Mouse (Mus musculus): ENCODE measurements around the gene Zmat5.

The Zmat5 gene

DNA sequence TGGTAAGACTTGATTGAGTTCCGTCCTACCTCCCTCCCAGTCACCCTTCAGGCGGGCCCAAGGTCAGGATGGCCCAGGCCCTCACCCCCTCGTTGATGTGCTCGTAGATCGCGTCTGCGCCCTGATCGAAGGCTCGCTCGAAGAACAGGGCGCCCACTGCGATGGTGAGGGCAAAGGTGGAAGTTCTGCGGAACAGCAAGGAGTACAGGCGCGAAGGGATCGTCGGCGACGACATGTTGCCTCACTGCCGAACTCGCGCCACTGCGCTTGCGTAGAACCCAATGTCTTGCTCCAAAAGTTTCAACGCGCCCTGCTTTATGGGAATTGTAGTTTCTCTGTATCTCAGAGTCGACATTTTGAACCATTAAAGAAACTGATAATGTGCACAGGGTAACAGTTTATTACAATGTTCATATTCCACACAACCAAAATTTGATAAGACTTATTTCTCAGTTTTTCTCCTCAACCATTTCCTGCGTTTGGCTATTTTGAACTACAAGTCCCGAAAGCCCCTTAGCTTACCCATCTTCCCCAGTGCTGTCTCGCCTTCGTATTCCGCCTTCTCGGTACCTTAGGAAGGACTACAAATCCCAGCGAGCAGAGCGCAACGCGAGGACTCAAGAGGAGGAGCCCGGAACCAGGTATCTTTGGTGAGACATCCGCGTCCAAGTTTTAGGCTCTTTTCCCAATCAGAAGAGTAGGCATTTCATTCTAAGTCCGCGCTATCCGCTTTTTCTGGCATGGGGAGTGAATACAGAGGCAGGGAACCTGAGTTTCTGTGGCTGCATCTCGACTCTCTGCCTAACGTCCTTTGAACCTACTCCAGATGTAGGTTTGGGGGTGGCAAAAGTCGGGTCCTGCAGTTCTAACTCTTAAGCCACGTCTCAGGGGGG, at the start of gene Zmat5, which contains the start of gene Uqcr10:
TSS of gene Zmat5 (plus strand) at position 607 of the 893 bp plus-strand sequence.
TSS of gene Uqcr10 (minus strand) at position 271 of the 893 bp plus-strand sequence.
- peak; percentile 95 for DNase-seq (ENCODE audit: low read depth, low spot score)

GRCm38 (mm10) chr11:4659818-4660217, 44.7 kb upstream of the Zmat5 start:
- DNase-seq (ENCODE audit: low read depth, low spot score) = no peak

DNA sequence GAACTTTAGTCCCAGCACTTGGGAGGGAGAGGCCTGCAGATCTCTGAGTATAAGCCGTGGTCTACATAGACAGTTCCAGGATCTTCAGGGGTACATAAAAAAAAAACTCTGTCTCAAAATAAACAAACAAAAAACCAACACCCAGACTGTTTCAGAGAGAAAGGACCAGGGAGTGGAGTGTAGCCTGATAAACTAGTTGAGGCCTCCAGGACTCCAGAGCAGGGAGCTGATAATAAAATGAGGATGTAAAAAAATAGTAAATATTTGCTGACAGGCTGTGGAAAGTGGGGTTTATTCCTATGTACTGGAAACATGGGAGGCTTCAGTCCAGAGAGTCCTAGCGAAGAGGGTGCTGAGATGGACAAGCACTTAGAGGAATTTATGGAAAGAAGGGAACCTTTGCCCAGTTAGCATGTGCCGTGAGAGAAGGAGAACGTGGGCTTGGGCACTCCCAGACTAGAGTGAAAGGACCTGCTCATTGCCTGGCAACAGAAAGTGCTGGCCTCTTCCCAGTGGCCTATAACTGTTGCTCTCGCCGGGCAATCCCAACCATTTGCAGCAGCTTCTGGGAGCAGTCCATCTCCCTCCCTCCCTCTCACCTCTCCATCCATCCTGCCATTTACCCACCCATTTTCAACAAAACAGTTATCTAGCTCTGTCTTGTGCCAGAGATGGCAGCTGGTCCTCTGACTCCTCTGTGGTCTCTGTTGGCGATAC, 44.0 kb upstream of the Zmat5 start:
- no peak for DNase-seq (ENCODE audit: low read depth, low spot score)

DNA sequence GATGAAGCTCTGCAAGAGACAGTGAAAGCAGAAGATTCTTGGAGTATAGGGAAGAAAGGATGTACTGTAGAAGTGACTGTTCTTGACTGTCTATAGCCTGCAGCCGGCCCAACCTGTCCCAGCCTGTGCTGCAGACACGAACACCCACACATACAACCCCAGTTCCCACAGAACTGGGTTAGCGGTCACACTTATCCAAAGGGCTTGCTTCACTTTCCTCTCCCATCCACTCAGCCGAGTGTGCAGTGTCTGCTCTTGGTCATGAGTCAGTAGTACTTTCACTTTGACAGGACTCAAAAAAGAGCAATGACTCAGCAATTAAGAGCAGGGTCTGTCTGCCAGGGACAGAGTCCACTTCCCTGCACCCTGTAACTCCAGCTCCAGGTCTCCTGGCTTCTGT, 43.2 kb upstream of the Zmat5 start:
- peak; percentile 48 for DNase-seq (ENCODE audit: low read depth, low spot score)

DNA sequence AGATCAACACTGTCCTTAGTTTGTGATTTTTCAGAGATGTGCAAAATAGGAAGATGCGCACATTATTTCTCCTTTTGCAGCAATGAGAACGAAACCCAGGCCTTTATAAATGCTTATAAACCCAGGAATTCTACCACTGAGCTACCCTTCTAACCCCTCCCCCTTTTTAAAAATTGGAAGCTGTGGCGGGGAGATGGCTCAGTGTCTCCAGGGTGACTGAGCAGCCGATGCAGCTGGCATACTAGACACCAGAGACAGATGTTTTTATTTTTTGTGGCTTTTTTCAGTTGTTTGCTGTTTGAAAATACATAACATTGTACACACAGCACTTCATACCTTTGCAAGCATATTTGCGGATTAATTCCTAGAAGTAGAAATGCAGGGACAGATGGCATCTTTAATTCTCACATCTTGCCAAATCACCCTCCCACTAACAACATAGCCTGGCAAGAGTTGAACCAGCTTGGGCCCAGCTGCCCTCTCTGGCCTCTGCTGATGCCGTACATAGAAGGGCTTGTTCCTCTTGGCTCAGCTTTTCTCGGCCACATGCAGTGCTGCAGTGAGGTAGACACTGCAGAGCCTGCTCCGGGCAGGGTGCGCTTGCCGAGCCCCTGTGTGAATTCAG, 42.5 kb upstream of the Zmat5 start:
- DNase-seq (ENCODE audit: low read depth, low spot score) = no peak

- no peak for DNase-seq (ENCODE audit: low read depth, low spot score)
These were observed 42.0 kb upstream of the Zmat5 start for GRCm38 (mm10) chr11:4662496-4662878.

- no peak for DNase-seq (ENCODE audit: low read depth, low spot score)
These were observed 32.7 kb upstream of the Zmat5 start for GRCm38 (mm10) chr11:4671736-4672135.

- DNase-seq (ENCODE audit: low read depth, low spot score) = no peak
These were observed 29.9 kb upstream of the Zmat5 start for GRCm38 (mm10) chr11:4674593-4674992.

DNA sequence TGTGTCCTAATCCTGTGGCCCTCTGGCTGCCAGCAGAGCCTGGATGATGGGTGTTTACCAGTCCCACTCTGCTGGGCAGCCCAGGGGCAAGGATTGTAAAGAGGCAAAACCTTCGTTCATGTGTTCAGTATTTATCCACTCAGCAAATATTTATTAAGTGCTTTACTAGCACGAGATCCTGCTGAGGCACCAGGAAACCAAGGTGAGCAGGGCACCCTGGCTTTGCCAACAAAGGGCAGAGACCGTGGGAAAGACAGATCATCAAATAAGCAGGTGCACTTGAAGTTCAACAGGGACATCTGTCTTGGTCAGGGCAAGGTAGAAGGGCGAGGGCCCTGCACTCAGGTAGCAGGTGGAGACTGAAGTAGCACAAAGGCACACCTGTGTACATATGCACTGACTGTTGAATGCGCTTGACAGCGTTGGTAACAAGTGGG, 29.3 kb upstream of the Zmat5 start:
- no peak for DNase-seq (ENCODE audit: low read depth, low spot score)

DNA sequence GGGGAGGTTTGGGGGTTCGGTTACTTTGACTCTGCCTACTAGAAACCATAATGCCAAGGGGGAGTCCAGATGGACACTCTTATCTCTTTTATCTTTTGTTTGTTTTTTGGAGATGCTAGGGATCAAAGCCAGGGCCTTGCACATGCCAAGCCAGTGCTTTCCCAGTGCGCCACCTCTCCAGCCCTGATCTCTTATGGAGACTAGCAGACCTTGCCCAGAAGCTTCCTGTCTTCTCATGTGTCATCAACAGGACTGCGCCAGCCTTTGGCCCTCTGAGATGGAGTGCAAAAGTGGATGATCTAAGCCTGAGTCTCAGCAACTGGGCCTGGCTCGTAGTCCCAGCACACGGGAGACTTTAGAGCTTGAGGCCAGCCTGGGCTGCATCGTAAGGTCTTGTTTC, 28.8 kb upstream of the Zmat5 start:
- no peak for DNase-seq (ENCODE audit: low read depth, low spot score)

DNA sequence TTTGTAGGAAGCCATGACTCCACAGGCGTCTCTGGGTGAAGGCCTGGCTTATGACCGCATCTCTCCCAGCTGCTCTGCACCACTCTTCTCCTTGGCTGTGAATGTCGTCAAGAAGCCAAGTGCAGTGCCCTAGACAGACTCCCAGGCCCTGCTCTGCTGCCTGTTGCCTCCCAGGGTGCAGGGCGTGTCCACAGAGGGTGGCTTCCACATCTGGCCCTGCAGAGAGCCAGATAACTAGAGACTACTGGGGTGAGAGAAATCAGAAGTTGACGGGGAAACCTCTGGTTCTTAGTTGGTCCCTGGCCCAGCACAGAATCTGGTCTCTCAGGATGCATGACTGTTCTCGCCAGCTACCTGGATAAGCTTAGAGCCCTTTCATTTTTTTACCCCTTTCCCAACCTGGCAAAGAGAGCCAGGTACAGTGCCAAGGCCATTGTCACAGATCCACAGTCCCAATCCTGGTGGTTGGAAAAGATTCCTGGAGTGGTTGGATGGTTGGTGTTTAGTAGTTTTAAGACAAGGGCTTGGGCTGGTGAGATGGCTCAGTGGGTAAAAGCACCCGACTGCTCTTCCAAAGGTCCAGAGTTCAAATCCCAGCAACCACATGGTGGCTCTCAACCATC, 27.1 kb upstream of the Zmat5 start:
- peak; percentile 86 for DNase-seq (ENCODE audit: low read depth, low spot score)

- DNase-seq (ENCODE audit: low read depth, low spot score) = no peak
These were observed 25.6 kb upstream of the Zmat5 start for GRCm38 (mm10) chr11:4678700-4679440.

- no peak for DNase-seq (ENCODE audit: low read depth, low spot score)
These were observed 25.0 kb upstream of the Zmat5 start for GRCm38 (mm10) chr11:4679441-4679832.

- no peak for DNase-seq (ENCODE audit: low read depth, low spot score)
These were observed 24.4 kb upstream of the Zmat5 start for GRCm38 (mm10) chr11:4680126-4680525.

DNA sequence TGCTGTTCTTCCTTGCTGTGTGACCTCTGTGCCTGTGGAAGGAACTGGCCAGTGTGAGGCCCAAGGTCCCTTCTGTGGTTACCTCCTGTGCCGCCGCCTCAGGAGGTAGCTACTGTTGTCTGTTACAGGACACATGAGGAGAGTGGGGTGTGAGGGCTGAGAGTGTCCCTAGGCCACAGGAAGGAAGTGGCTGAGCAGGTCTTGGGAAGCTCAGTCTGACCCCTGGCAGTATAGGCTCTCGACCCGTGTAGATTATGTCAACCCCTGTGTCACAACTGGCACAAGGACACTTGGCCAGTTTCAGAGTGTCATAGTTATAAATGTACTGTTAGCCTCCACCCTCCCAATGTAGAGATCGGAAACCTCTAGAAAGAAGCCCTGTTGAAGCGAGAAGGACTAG, 21.0 kb upstream of the Zmat5 start:
- DNase-seq (ENCODE audit: low read depth, low spot score) = no peak

DNA sequence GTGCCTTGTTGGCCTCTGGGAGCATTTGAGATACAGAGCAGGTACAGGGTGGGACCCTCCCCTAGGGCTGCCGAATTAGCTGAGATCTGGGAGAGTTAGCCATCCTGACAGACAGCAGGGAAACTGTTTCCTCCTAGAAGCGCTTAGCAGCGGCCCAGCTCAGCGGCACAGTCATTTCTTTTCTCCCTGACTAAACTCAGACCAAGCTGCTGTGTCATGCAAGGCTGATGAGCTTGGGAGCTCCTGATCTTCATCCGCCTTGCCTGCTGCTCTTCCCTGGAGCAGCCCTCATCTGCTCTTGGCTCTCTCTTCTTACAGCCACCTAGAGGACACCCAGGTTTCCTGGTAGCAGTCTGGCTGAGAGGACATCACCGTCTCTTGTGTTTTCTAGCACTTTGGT, 20.3 kb upstream of the Zmat5 start:
- no peak for DNase-seq (ENCODE audit: low read depth, low spot score)

- no peak for DNase-seq (ENCODE audit: low read depth, low spot score)
These were observed 19.4 kb upstream of the Zmat5 start for GRCm38 (mm10) chr11:4685071-4685470.

DNA sequence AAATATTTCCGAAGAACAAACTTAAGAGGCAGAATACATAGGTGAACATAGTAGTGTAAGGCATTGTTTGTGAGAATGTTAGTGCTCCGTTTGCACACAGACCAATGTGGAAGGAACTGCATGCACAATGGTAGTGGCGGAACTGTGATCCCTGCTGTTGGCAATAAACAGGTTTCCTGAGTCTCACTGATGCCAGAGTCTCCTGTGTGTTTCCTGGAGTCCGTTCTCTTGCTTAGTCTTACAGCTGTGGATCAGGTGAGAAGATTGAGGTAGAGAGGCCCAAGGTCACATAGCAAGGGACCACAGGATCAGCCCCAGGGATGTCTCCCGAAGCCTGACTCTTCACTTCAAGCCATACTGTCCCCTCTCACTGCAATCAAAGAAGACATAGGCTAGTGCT, 19.0 kb upstream of the Zmat5 start:
- no peak for DNase-seq (ENCODE audit: low read depth, low spot score)

- no peak for DNase-seq (ENCODE audit: low read depth, low spot score)
These were observed 17.5 kb upstream of the Zmat5 start for GRCm38 (mm10) chr11:4687027-4687426.

DNA sequence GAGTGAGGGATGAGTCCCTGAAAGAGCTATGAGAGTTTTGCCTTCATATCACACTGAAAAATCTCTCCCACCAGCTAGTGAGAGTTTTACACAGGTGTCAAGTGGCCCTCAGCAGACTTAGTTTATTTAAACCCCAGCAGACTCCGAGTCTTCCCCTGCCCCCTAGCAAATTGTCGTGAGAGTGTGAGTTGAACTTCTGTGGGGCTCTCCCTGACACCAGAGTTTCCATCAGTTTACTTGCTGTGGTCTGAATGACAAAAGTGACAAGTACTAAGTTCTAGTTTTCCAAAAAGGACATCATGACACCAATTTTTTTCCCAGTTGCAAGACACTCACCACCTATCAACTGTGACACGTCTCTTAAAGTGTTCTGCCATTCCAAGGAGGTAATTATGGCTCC, 16.6 kb upstream of the Zmat5 start:
- DNase-seq (ENCODE audit: low read depth, low spot score) = no peak

All from c-Kit-negative CD71-positive TER-119-positive erythroid progenitor cells, embryonic 14.5 days (primary cell).